Mouse (Mus musculus) CH12.LX (cell line): ENCODE measurements at regions not wholly inside any gene's neighbourhood (a gene's known extent, or its start where the extent isn't known, plus 50 kb on each side); places are given as distances from the start of the nearest gene placed in this dataset.

Experiments used
- DNase-seq: peaks from one replicate; pipeline ENCODE4 v3.0.0-alpha.2; 2013; ENCODE audit errors: extremely low read depth
- H3K27ac ChIP-seq: 2 replicates; pipeline ENCODE4 v1.5.1; 2012; ENCODE audit warnings: low read depth, mild to moderate bottlenecking, control low read depth, moderate library complexity; ENCODE audit not compliant: insufficient read depth
- H3K27me3 ChIP-seq: replicated peaks from 2 replicates; pipeline ENCODE3; 2012; ENCODE audit warnings: inconsistent platforms
- H3K36me3 ChIP-seq, 2 experiments: replicated peaks in 1 of 2; 2 replicates each; pipeline versions ENCODE3 to v1.6.1; 2012; ENCODE audit warnings: inconsistent platforms in 1 of 2, low read length in 1 of 2, mild to moderate bottlenecking in 1 of 2, mixed read lengths in 1 of 2, moderate library complexity in 1 of 2; ENCODE audit not compliant: control insufficient read depth in 1 of 2, insufficient read depth in 1 of 2
- H3K4me1 ChIP-seq, 2 experiments: 2 replicates each; pipeline ENCODE4 v1.6.1; 2012; ENCODE audit warnings: inconsistent platforms in 1 of 2, moderate library complexity in 1 of 2; ENCODE audit not compliant: insufficient read depth in 2 of 2, control insufficient read depth in 1 of 2
- H3K4me2 ChIP-seq: 2 replicates; pipeline ENCODE4 v1.6.1; 2012; ENCODE audit warnings: low read depth, mild to moderate bottlenecking, control low read depth; ENCODE audit not compliant: poor library complexity, insufficient read depth, severe bottlenecking
- H3K4me3 ChIP-seq, 3 experiments: fragments of 150-350 bp in 1 of 3; sonication (generic) in 1 of 3; replicated peaks in 1 of 3; 2 replicates each; pipeline versions ENCODE3 to v1.5.1; 2011 to 2012; ENCODE audit warnings: low read depth in 2 of 3, low read length in 2 of 3, mild to moderate bottlenecking in 2 of 3, moderate library complexity in 2 of 3, control low read depth in 1 of 3, improper control_type of control experiment in 1 of 3, inconsistent platforms in 1 of 3, mixed read lengths in 1 of 3; ENCODE audit not compliant: poor library complexity in 1 of 3
- H3K79me2 ChIP-seq: replicated peaks from 2 replicates; pipeline ENCODE4 v1.6.1; 2012; ENCODE audit warnings: mild to moderate bottlenecking, moderate library complexity; ENCODE audit not compliant: control insufficient read depth, poor library complexity, insufficient read depth, severe bottlenecking; ENCODE audit errors: extremely low read depth
- H3K9ac ChIP-seq: 2 replicates; pipeline ENCODE4 v1.6.1; 2012; ENCODE audit warnings: low read depth, mild to moderate bottlenecking, control low read depth, moderate library complexity; ENCODE audit not compliant: insufficient read depth
- H3K9me3 ChIP-seq: replicated peaks from 2 replicates; pipeline ENCODE3; 2012; ENCODE audit warnings: low read length, inconsistent platforms, mixed read lengths
- BHLHE40 ChIP-seq: IDR thresholded peaks from 2 replicates; pipeline ENCODE4 v1.6.1; 2011; ENCODE audit warnings: mild to moderate bottlenecking, low read depth, low read length, improper control_type of control experiment
- CHD1 ChIP-seq: IDR thresholded peaks from 2 replicates; pipeline ENCODE4 v1.6.1; 2012; ENCODE audit warnings: low read depth, low read length, improper control_type of control experiment, inconsistent platforms
- E2F4 ChIP-seq: IDR thresholded peaks from 2 replicates; pipeline ENCODE4 v1.6.1; 2011; ENCODE audit warnings: low read depth, low read length, improper control_type of control experiment; ENCODE audit not compliant: insufficient replicate concordance
- ELF1 ChIP-seq: IDR thresholded peaks from 2 replicates; pipeline ENCODE4 v1.6.1; 2014; ENCODE audit warnings: low read depth, mild to moderate bottlenecking, inconsistent platforms, low read length, improper control_type of control experiment
- ETS1 ChIP-seq: conservative IDR thresholded peaks from 2 replicates; pipeline ENCODE4 v1.6.1; 2012; ENCODE audit warnings: low read depth, mild to moderate bottlenecking, inconsistent platforms, low read length, improper control_type of control experiment, moderate library complexity
- HCFC1 ChIP-seq: IDR thresholded peaks from 2 replicates; pipeline ENCODE4 v1.6.1; 2012; ENCODE audit warnings: low read depth, mild to moderate bottlenecking, inconsistent platforms, low read length, improper control_type of control experiment
- JUN ChIP-seq: IDR thresholded peaks from 2 replicates; pipeline ENCODE4 v1.6.1; 2011; ENCODE audit warnings: low read depth, mild to moderate bottlenecking, low read length, improper control_type of control experiment, moderate library complexity; ENCODE audit not compliant: insufficient read depth
- JUND ChIP-seq: conservative IDR thresholded peaks from 2 replicates; pipeline ENCODE4 v1.6.1; 2011; ENCODE audit warnings: low read depth, low read length, improper control_type of control experiment
- MAFK ChIP-seq: IDR thresholded peaks from 2 replicates; pipeline ENCODE4 v1.6.1; 2011; ENCODE audit warnings: low read length, improper control_type of control experiment; ENCODE audit not compliant: insufficient replicate concordance
- MAZ ChIP-seq: IDR thresholded peaks from 2 replicates; pipeline ENCODE4 v1.6.1; 2012; ENCODE audit warnings: low read depth, mild to moderate bottlenecking, inconsistent platforms, low read length, improper control_type of control experiment, moderate library complexity
- MEF2A ChIP-seq: IDR thresholded peaks from 2 replicates; pipeline ENCODE4 v1.6.1; 2014; ENCODE audit warnings: low read depth, mild to moderate bottlenecking, inconsistent platforms, low read length, improper control_type of control experiment, borderline replicate concordance
- MYC ChIP-seq: IDR thresholded peaks from 2 replicates; pipeline ENCODE4 v1.6.1; 2011; ENCODE audit warnings: low read depth, mild to moderate bottlenecking, improper control_type of control experiment, low read length
- NELFE ChIP-seq: IDR thresholded peaks from 2 replicates; pipeline ENCODE4 v1.6.1; 2011; ENCODE audit warnings: low read depth, low read length, improper control_type of control experiment
- PAX5 ChIP-seq: IDR thresholded peaks from 2 replicates; pipeline ENCODE4 v1.6.1; 2012; ENCODE audit warnings: low read length, inconsistent platforms, mixed read lengths
- POLR2A ChIP-seq: IDR thresholded peaks from 2 replicates; pipeline ENCODE4 v1.6.1; 2011; ENCODE audit warnings: low read depth, mild to moderate bottlenecking, improper control_type of control experiment, low read length
- POLR2AphosphoS2 ChIP-seq: IDR thresholded peaks from 2 replicates; pipeline ENCODE4 v1.6.1; 2011; ENCODE audit warnings: low read depth, low read length, improper control_type of control experiment
- SMC3 ChIP-seq: IDR thresholded peaks from 2 replicates; pipeline ENCODE4 v1.6.1; 2011; ENCODE audit warnings: low read depth, low read length, improper control_type of control experiment
- ZKSCAN1 ChIP-seq: IDR thresholded peaks from 2 replicates; pipeline ENCODE4 v1.6.1; 2012; ENCODE audit warnings: low read depth, inconsistent platforms, low read length, improper control_type of control experiment, borderline replicate concordance
- ZMIZ1 ChIP-seq: IDR thresholded peaks from 2 replicates; pipeline ENCODE4 v1.6.1; 2012; ENCODE audit warnings: low read depth, mild to moderate bottlenecking, inconsistent platforms, low read length, improper control_type of control experiment
- dilution Hi-C: fragments of 300-500 bp; cut with MboI; formaldehyde crosslinking; loops from 2 replicates; pipeline ENCODE4 v1.14.3; 2020; ENCODE audit warnings: low sequenced_read_pairs; ENCODE audit not compliant: extremely low pct_unique_long_range_greater_than_20kb, extremely low pct_ligation_motif_present
- in situ Hi-C: fragments of 300-500 bp; cut with MboI; formaldehyde crosslinking; loops from 3 replicates; pipeline ENCODE4 v1.14.3; 2019; ENCODE audit warnings: low sequenced_read_pairs, low pct_ligation_motif_present, low pct_unique_long_range_greater_than_20kb, mixed read lengths

- dilution Hi-C loops, result no loop called here
- no peak overlapping the region for H3K4me3 ChIP-seq
- H3K9ac ChIP-seq, result no peak overlapping the region
- no peak overlapping the region for H3K4me2 ChIP-seq
- H3K27me3 ChIP-seq, result no peaks in the 10 kb centered on the region
- TF ChIP-seq MEF2A (no peak), CHD1 (no peak), MYC (no peak), POLR2AphosphoS2 (no peak), BHLHE40 (no peak), JUND (no peak), HCFC1 (no peak), NELFE (no peak), ELF1 (no peak), MAFK (no peak), ZKSCAN1 (no peak), PAX5 (no peak), ETS1 (no peak), POLR2A (no peak), JUN (no peak), MAZ (no peak), ZMIZ1 (no peak)
- TF ChIP-seq, all 38 proteins: peak for 0
- no peak for DNase-seq
- no peaks in the 10 kb centered on the region for H3K79me2 ChIP-seq
- no peak overlapping the region for H3K27ac ChIP-seq
- H3K9me3 ChIP-seq, result peaks cover 81% of the 10 kb centered on the region
- in situ Hi-C loops, result no loop called here
- no peaks in the 10 kb centered on the region for H3K4me1 ChIP-seq
- no peaks in the 10 kb centered on the region for H3K36me3 ChIP-seq
Observed at GRCm38 (mm10) chr5:128499033-128499432, 66.2 kb upstream of the Tmem132d start.

- no peak overlapping the region for H3K4me2 ChIP-seq
- no peak overlapping the region for H3K9ac ChIP-seq
- H3K27me3 ChIP-seq, result no peaks in the 10 kb centered on the region
- peaks cover 85% of the 10 kb centered on the region for H3K9me3 ChIP-seq
- no peaks in the 10 kb centered on the region for H3K4me1 ChIP-seq
- dilution Hi-C loops (no loop called here), in situ Hi-C loops (no loop called here)
- no peak for DNase-seq
- H3K36me3 ChIP-seq, result no peaks in the 10 kb centered on the region
- H3K79me2 ChIP-seq, result no peaks in the 10 kb centered on the region
- no peak for TF ChIP-seq SMC3
- TF ChIP-seq E2F4, result no peak
- H3K27ac ChIP-seq, result no peak overlapping the region
- no peak overlapping the region for H3K4me3 ChIP-seq
Observed at GRCm38 (mm10) chr5:128492541-128492940, 59.7 kb upstream of the Tmem132d start.
